Mouse (Mus musculus): ENCODE results near the gene Mrgpra3. TPM values are rescaled to one million over a fixed set of nuclear protein-coding genes. Genes with fewer than 3 reads are reported as not detected.

The Mrgpra3 gene
- not detected in 2 replicates for polyA plus RNA-seq (2015; fragmentation: Nextera tagmentation; extraction: Ambion mirVana)

GRCm38 (mm10) chr7:47601272-47601671 is at the start of gene Mrgpra3:
Mrgpra3 (minus strand) TSS chr7:47601372.
- H3K4me2 ChIP-seq (ENCODE audit: low read depth, low read length) = no peak within 1 kb of the TSS
- H3K9ac ChIP-seq (ENCODE audit: low read depth, low read length) = no peak within 1 kb of the TSS
- 0 out of 2 replicates have a peak, but pooled peaks cover 4% of the 10 kb centered on the region for H3K9me3 ChIP-seq (ENCODE audit: control insufficient read depth, low read length)
- H3K4me3 ChIP-seq (ENCODE audit: low read length) = no peak within 1 kb of the TSS
- no peak for ATAC-seq
- 65% methylated on average over 2 of the region's 2 CpGs for WGBS
- H3K36me3 ChIP-seq (ENCODE audit: control insufficient read depth, insufficient read depth, low read length) = no peaks in the 10 kb centered on the region
- no peaks in the 10 kb centered on the region for H3K27me3 ChIP-seq (replicated peaks; ENCODE audit: control insufficient read depth, insufficient read depth, low read length)
- H3K27ac ChIP-seq (ENCODE audit: low read length) = no peak within 1 kb of the TSS
- no peaks in the 10 kb centered on the region for H3K4me1 ChIP-seq (ENCODE audit: control insufficient read depth, insufficient read depth, low read length)

Other genes starting within 250 kb of the Mrgpra3 start
- not detected in 2 replicates for gene Mrgpra1, start 247.1 kb downstream of the Mrgpra3 start, polyA plus RNA-seq (2015; fragmentation: Nextera tagmentation; extraction: Ambion mirVana)
- not detected in 2 replicates for gene Mrgpra2a, start 149.2 kb downstream of the Mrgpra3 start, polyA plus RNA-seq (2015; fragmentation: Nextera tagmentation; extraction: Ambion mirVana)
- gene Mrgpra2b, start 72.5 kb downstream of the Mrgpra3 start, polyA plus RNA-seq (2015; fragmentation: Nextera tagmentation; extraction: Ambion mirVana) = not detected in 2 replicates

Data from intestine, embryonic 16.5 days (tissue).